Mouse (Mus musculus): ENCODE measurements around the gene Gm20815. TPM values are rescaled to one million over a fixed set of nuclear protein-coding genes. Genes with fewer than 3 reads are reported as not detected.
"Not testable (repeated sequence)": the region's sequence is repeated elsewhere in the genome, so short reads cannot be mapped to it uniquely, and the experiment has no call there.

Gm20815 gene
- polyA plus RNA-seq (2014; fragmentation: Nextera tagmentation; extraction: Ambion mirVana): not detected in 2 replicates

DNA sequence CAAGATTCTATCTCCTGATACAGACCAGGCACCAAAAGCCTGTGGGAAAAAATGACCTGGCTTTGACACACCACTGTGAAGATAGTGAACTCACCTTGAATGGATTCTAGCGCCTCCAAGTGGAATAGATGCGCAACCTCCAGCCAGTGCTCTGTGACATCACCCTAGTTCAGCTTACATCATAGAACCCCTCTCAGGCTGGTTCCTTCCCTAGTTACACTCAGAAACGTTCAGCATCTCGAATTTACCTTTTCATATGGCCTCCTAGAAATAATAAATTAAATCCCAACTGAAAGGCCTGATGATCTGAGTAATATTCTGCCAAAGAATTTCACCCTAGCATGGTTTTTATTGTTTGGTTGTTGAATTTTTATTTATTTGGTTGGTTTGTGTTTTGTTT is at the start of gene Gm20815:
Gene Gm20815, minus strand, starts transcription at position 101 of the 400 bp plus-strand sequence.
- H3K9ac ChIP-seq (replicated peaks; ENCODE audit: low read depth, low read length); H3K36me3 ChIP-seq (ENCODE audit: control insufficient read depth, insufficient read depth, low read length); ATAC-seq (ENCODE audit: insufficient number of reproducible peaks, insufficient read depth, low FRiP score, low read depth); H3K9me3 ChIP-seq (ENCODE audit: control insufficient read depth, low read depth, low read length); H3K4me2 ChIP-seq (replicated peaks; ENCODE audit: low read depth, low read length); H3K27me3 ChIP-seq (ENCODE audit: control insufficient read depth, insufficient read depth, low read length); H3K4me3 ChIP-seq (ENCODE audit: low read depth, low read length); H3K4me1 ChIP-seq (ENCODE audit: control insufficient read depth, insufficient read depth, low read length); H3K27ac ChIP-seq (ENCODE audit: low read length): not testable (repeated sequence)
- WGBS: no CpG with 5 or more reads among the region's 4 CpGs

Data from stomach, embryonic 14.5 days (tissue).